Mouse (Mus musculus): Measurements from ENCODE around the gene Esrrg.

GRCm38 (mm10) chr1:187918939-187919338 is 310.3 kb downstream of the Esrrg start:
- TF ChIP-seq CTCF (IDR thresholded peaks at IDR 0.05; ENCODE audit: extremely low read depth, insufficient read depth, insufficient read length, insufficient replicate concordance) (no peak), POLR2A (IDR thresholded peaks at IDR 0.05; ENCODE audit: low read depth, low read length) (no peak)
